Mouse (Mus musculus) lung, adult 18-20 months (tissue): ENCODE results near the gene Tedc1.

ENCODE experiments used
- DNase-seq, 2 experiments: peaks; one replicate each; pipeline ENCODE4 v3.0.0; 2022; ENCODE audit warnings: mixed read lengths in 2 of 2

Gene Tedc1

GRCm38 (mm10) chr12:113139908-113140615, 16.2 kb upstream of the Tedc1 start, which contains the start of gene Crip2:
Crip2 (plus strand) TSS chr12:113140236.
- peak; percentile 98 for DNase-seq

DNA sequence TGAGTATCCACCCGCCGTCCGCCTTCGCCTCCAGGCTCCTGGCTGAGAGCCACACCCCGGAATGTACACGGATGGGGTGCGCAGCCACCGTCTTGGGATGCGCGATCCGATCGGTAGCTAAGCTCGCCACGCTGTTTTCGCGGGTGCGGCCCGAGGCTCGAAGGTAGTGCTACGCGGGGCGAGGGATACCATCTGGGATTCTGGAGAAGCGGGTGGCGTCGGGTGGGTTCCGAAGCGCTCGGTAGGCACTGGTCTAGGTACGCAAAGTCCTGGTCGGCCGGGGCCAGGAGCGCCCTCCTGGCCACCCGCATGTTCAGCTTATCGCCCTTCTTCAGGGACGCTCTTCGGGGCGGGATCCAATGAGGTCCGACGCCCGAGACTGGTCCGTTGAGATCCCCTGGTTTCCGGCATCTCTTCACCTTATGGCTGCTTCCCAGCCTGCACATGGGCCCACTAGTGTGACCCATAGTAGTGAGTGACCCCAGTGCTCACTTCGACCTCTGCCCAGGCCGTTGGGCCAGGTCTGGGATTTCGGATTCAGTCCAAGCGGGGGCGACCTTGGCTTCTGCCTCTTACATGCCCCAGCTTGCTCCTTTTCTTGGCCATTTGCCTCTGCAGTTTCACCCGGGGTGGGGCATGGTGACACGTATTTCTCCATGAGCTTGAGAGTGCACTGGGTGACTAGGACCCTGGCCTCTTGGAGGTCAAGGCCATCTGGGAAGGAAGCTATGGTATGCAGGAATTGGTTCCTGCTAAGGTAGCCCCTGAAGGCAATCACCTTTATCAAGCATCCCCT, 15.4 kb upstream of the Tedc1 start:
- DNase-seq: peak; percentile 71 to 80

DNA sequence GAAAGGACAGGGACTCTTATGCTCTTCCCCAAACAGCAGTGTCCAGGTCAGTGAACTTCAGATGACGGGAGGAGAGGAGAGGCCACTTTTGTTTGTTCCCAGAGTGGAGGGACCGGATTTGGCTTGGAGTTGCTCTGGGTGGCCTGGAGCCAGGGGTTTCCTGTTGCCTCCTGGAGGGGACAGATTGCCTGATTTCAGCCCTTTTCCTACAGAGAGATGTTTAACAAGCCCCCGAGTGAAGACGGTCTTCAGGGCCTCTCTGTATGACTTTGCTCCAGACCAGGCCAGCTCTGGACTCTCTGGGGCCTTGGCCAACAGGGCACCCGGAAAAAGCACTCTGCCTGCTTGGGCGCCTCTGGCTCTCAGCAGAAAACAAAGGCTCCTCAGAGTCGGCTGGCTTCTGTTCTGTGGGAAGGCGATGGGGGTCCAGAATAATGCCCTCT, 14.7 kb upstream of the Tedc1 start:
- DNase-seq: peak; percentile 74 to 83

- DNase-seq: peak; percentile 92 to 94
Observed at GRCm38 (mm10) chr12:113142021-113142975, 13.9 kb upstream of the Tedc1 start.

DNA sequence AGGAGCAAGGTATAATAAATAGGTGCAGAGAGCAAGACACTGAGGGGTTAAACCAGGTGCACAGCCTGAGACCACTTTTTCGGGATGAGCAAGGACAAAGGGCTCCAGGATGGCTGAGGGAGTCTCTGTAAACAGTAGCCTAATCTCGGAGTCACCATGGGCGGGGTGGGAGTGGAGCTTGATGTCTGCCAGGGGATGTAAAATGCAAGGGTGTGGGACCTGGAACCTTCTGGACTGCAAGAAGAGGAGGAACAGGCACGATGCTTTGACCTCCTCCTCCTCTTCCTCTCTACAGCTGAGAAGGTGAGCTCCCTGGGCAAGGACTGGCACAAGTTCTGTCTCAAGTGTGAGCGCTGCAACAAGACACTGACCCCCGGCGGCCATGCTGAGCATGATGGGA, 13.1 kb upstream of the Tedc1 start:
- peak; percentile 69 to 70 for DNase-seq

- DNase-seq: peak; percentile 55 to 71
Observed at GRCm38 (mm10) chr12:113144001-113144756, 12.0 kb upstream of the Tedc1 start.

- DNase-seq: no peak
Observed at GRCm38 (mm10) chr12:113144886-113145285, 11.3 kb upstream of the Tedc1 start.

DNA sequence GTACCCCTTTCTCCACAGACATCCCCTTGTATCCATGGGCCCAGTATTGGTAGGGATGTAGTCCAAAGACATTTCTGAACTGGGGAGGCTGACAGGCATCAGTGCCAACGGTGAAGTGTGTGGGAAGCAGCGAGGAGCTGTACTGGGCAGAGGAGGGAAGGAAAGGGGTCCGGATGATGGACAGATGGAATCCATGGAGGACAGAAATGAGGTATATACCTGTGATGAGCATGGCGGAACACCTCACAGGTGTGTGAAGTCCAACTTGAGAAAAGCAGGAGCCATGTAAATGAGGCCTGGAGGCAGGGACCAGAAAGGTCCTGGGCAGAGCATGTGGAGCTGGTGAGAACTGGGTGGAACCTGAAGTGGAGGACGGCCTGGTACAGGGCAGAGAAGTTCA, 10.6 kb upstream of the Tedc1 start:
- no peak for DNase-seq

- peak; percentile 89 to 92 for DNase-seq
Observed at GRCm38 (mm10) chr12:113146112-113147057, 9.8 kb upstream of the Tedc1 start, which contains the start of gene Crip1. Crip1 (plus strand) TSS chr12:113146316.

DNA sequence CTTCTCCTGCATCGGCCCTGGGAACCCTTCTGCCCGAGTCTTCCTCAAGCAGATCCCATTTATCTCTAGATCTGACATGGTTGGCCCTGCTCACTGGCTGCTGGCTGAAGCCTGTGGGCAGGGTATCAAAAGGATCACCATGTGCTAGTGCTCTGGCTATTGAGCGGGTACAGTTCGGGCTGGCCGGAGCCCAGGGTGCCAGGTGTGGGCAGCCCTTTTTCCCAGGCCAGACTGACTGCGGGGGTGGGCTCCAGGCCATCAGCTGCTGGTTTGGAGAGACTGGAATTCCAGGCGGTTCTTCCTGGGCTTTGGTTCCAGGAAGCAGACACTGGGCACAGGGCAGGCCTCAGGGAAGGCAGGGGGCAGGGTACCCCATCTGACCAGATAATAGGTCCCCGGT, 8.7 kb upstream of the Tedc1 start:
- peak; percentile 34 to 56 for DNase-seq

DNA sequence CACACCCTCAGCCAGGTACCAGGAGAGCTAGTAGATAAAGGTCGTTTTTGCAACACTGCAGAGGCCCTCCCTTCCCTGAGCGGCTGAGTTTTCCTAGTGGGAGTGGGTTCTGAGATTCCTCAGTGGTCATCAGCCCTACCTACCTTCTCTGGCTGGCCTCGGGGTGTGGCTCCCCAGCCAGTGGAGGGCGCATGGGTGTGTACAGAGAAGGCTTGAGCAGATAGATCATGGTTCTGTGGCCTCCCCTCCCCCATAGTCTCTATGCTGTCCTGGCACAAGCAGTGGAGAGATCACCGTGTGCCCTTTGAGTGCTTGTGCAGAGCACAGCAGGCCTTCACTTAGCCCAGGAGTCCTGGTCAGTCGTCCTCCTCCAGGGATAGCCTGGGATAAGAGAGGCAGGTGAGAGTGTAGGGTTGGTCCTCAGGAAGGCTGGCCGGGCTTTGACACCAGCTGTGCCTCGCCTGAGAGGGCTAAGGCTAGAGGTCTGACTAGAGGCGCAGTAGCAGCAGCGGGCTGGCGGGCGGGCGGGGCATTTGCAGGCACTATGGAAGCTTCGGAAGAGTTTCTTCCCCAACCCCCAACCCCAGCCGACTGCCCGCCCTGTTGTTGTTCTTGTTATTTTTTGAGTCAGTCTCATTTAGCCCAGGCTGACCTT, 7.7 kb upstream of the Tedc1 start:
- DNase-seq: peak; percentile 76 to 85

GRCm38 (mm10) chr12:113149341-113149740, 6.9 kb upstream of the Tedc1 start:
- DNase-seq: peak; percentile 59 to 77

- DNase-seq: peak in 1 of 2 experiments; percentile 35
Observed at GRCm38 (mm10) chr12:113149896-113150295, 6.3 kb upstream of the Tedc1 start.

DNA sequence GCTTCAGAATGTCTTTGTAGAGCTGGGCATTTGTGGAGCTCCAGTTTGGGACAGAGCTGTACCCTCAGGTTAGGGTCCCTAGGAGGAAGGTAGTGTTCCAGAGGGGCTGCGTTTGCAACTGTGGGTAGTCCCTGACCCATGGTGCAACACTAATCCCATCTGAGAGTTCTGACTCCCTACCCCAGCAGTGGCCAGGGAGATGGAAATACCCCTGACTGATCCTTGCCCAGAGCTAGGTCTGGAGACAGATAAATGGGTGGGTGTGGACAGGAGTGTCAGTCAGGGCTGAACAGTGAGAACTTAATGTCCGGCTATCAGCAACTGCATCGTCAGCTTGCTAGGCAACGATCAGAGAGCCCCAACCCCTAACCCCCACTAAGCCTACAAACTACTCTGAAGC, 5.6 kb upstream of the Tedc1 start:
- DNase-seq: no peak

DNA sequence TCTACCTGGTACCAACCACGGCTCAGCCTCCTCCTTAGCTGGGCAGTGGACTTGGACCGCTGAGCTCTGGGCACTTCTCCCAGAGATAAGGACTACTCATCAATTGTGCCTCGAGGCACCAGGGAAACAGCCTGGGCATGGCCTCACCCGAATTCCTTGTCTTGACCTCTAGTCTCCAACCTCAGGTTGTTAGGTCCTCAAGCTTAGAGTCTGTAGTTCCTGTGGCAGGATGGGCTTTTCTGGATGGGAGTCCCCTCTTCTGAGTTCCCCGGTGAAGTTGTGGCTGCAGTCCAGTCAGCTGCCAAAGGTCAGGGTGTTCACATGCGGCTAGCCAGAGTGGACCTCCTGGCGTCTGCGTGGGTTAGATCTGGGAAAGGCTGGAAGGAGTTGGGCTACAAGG, 5.2 kb upstream of the Tedc1 start:
- peak in 1 of 2 experiments; percentile 29 for DNase-seq

- peak; percentile 72 to 74 for DNase-seq
Observed at GRCm38 (mm10) chr12:113151661-113152271, 4.5 kb upstream of the Tedc1 start.

DNA sequence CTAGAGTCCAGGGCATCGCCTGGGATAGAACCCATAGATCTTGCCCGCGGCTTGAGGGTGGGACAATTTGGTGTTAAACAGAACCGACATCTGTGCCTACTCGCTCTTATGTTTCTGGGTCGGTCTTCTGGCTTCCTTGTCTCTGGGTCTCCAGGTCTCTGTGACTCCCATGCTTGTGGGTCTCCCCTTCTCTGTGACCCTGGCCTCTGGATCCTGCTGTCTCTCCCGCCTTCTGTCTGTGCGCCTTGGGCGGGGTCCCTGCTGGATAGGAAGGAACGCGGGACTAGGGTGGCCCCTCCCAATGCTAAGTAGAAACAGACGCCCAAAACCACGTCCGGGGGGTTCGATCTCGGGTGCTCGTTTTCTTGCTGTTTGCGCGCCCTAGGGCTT, 4.0 kb upstream of the Tedc1 start:
- DNase-seq: peak; percentile 59 to 70

DNA sequence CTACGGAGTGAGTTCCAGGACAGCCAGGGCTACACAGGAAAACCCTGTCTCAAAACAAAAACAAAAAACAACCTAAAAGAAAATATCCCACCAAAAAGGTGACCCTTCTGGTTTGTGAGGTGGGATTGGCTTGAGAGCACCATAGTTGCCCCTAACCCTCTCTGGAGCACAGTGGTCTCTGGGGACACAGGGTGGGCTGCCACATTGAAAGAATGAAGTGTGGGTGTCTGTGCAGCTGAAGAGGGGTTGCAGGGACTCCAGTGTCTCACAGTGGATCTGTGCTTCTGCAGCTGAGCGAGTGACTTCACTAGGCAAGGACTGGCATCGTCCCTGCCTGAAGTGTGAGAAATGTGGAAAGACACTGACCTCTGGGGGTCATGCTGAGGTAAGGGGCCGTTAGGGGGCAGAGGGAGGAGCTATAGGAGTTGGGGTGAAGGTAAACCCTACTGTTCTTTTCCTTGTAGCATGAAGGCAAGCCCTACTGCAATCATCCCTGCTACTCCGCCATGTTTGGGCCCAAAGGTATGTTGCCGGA, 3.2 kb upstream of the Tedc1 start:
- DNase-seq: no peak

- DNase-seq: peak; percentile 49 to 53
Observed at GRCm38 (mm10) chr12:113153971-113154370, 2.2 kb upstream of the Tedc1 start.

DNA sequence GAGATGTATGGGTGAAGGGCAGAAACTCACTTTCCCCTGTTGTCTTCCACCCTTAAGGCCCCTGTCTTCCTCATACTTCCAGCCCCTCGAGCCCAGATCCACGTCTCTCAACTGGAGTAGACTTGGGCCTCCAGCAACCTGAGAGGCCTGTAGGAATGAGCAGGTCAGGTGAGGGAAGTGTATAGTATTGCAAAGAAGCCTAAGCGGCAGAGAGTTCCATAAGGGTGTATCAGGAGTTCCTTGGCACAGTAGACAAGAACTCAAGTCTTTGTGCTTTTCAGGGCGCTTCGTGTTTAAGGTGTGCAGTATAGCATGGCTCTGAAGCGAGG, 1.5 kb upstream of the Tedc1 start:
- no peak for DNase-seq
